Mouse (Mus musculus) heart, adult 2 months (tissue): ENCODE data around the gene Clspn. TPM values are rescaled to one million over a fixed set of nuclear protein-coding genes. Genes with fewer than 3 reads are reported as not detected.

ENCODE experiments used
- DNase-seq, 2 experiments: peaks; one replicate each; pipeline ENCODE4 v3.0.0; 2021
- H3K27ac ChIP-seq: fragments of 200-600 bp; 2 replicates; pipeline ENCODE4 v1.8.1; 2022
- H3K27me3 ChIP-seq: fragments of 200-500 bp; 2 replicates; pipeline ENCODE4 v1.6.1; 2012; ENCODE audit warnings: mild to moderate bottlenecking, low read length, inconsistent platforms, mixed read lengths; ENCODE audit not compliant: control insufficient read depth, insufficient read depth
- H3K36me3 ChIP-seq: fragments of 200-500 bp; 2 replicates; pipeline ENCODE4 v1.6.1; 2012; ENCODE audit warnings: low read length, inconsistent platforms; ENCODE audit not compliant: control insufficient read depth, insufficient read depth
- H3K4me1 ChIP-seq: fragments of 200-500 bp; 2 replicates; pipeline ENCODE4 v1.6.1; 2011; ENCODE audit warnings: low read length; ENCODE audit not compliant: control insufficient read depth, insufficient read depth
- H3K4me3 ChIP-seq: fragments of 200-600 bp; 2 replicates; pipeline ENCODE4 v1.8.1; 2022
- H3K79me2 ChIP-seq: fragments of 200-500 bp; replicated peaks from 2 replicates; pipeline ENCODE4 v1.6.1; 2012; ENCODE audit warnings: mild to moderate bottlenecking, inconsistent platforms, low read length, moderate library complexity, mixed read lengths; ENCODE audit not compliant: control insufficient read depth, insufficient read depth
- H3K9ac ChIP-seq: fragments of 200-500 bp; 2 replicates; pipeline ENCODE4 v1.6.1; 2012; ENCODE audit warnings: low read depth, mild to moderate bottlenecking, control low read depth, inconsistent platforms, low read length, mixed read lengths
- CTCF ChIP-seq: fragments of 200-600 bp; IDR thresholded peaks from 2 replicates; pipeline ENCODE4 v1.8.1; 2022; ENCODE audit warnings: antibody characterized with exemption, mild to moderate bottlenecking, moderate library complexity
- EP300 ChIP-seq: fragments of 200-500 bp; IDR thresholded peaks from 2 replicates; pipeline ENCODE4 v1.6.1; 2011; ENCODE audit warnings: low read depth, low read length, control low read depth; ENCODE audit not compliant: insufficient read depth
- POLR2A ChIP-seq: fragments of 200-500 bp; IDR thresholded peaks from 2 replicates; pipeline ENCODE4 v1.6.1; 2011; ENCODE audit warnings: mild to moderate bottlenecking, low read depth, low read length, control low read depth; ENCODE audit not compliant: insufficient read depth
- WGBS: fragments of 180-500 bp; shearing (Covaris S2); methylation state at CpG from one replicate; pipeline ENCODE4 v1.1.7; 2018; 5-methylcytosine and 5-hydroxymethylcytosine counted together
- intact Hi-C: fragments of 180-260 bp; cut with DNase I; formaldehyde crosslinking; loops from one replicate; pipeline ENCODE4 v1.15.1; 2025
- polyA plus RNA-seq: library from polyadenylated mRNA; depleted of rRNA; stranded (reverse); fragments of >200 nt; gene quantifications from 2 replicates; pipeline ENCODE4 v1.2.3, GENCODE M21; 2012
- total RNA-seq, 2 experiments: library from RNA; stranded (reverse); gene quantifications; 2 replicates each; pipeline ENCODE4 v1.2.3; 2021

Clspn gene
- total and polyA plus RNA-seq, 3 experiments = 0.14 to 0.37 TPM; not detected in 1

- Histone ChIP-seq H3K27me3 (no peaks in the 10 kb centered on the region), H3K27ac (peak within 1 kb of the TSS; percentile 68), H3K4me1 (no peaks in the 10 kb centered on the region; the same call in 1 of the 2 replicates), H3K36me3 (no peaks in the 10 kb centered on the region), H3K79me2 (no peaks in the 10 kb centered on the region), H3K4me3 (peak within 1 kb of the TSS; percentile 88), H3K9ac (peak within 1 kb of the TSS; percentile 65)
- intact Hi-C loops = no loop called here
- TF ChIP-seq EP300 = no peak
- peak; percentile 64 for TF ChIP-seq POLR2A
- TF ChIP-seq CTCF = no peak
- WGBS = under 1% methylated on average over 48 of the region's 48 CpGs
- DNase-seq = peak; percentile 87 to 90
Observed at GRCm38 (mm10) chr4:126609606-126610181, 53.0 kb downstream of the Clspn start, which contains the start of gene 5730409E04Rik. 5730409E04Rik (plus strand) TSS chr4:126609818.

- no peak overlapping the region for H3K9ac ChIP-seq
- H3K4me1 ChIP-seq = no peaks in the 10 kb centered on the region; the same call in 1 of the 2 replicates
- no peak overlapping the region for H3K27ac ChIP-seq
- DNase-seq = no peak
- no peak overlapping the region for H3K4me3 ChIP-seq
- no peaks in the 10 kb centered on the region for H3K36me3 ChIP-seq
- TF ChIP-seq EP300 (no peak), POLR2A (no peak), CTCF (no peak)
- intact Hi-C loops = no loop called here
- H3K27me3 ChIP-seq = no peaks in the 10 kb centered on the region
- no peaks in the 10 kb centered on the region for H3K79me2 ChIP-seq
- 87% methylated on average over 17 of the region's 17 CpGs for WGBS
Observed at GRCm38 (mm10) chr4:126611991-126612390, 55.3 kb downstream of the Clspn start.

- no peak overlapping the region for H3K9ac ChIP-seq
- 82% methylated on average over 4 of the region's 4 CpGs for WGBS
- DNase-seq = no peak
- no peak for TF ChIP-seq EP300
- no peak for TF ChIP-seq CTCF
- no peak for TF ChIP-seq POLR2A
- H3K36me3 ChIP-seq = no peaks in the 10 kb centered on the region
- intact Hi-C loops = no loop called here
- H3K79me2 ChIP-seq = no peaks in the 10 kb centered on the region
- H3K27me3 ChIP-seq = peaks cover 7% of the 10 kb centered on the region
- H3K4me3 ChIP-seq = no peak overlapping the region
- H3K4me1 ChIP-seq = no peaks in the 10 kb centered on the region
- no peak overlapping the region for H3K27ac ChIP-seq
Observed at GRCm38 (mm10) chr4:126616312-126616711, 59.6 kb downstream of the Clspn start.

GRCm38 (mm10) chr4:126619691-126620330 lies 63.1 kb downstream of the Clspn start:
- DNase-seq = no peak
- H3K27me3 ChIP-seq = peaks cover 7% of the 10 kb centered on the region
- no peaks in the 10 kb centered on the region for H3K36me3 ChIP-seq
- no peaks in the 10 kb centered on the region for H3K4me1 ChIP-seq
- no peak for TF ChIP-seq CTCF
- TF ChIP-seq EP300 = no peak
- TF ChIP-seq POLR2A = no peak
- H3K9ac ChIP-seq = no peak overlapping the region
- no peaks in the 10 kb centered on the region for H3K79me2 ChIP-seq
- intact Hi-C loops = no loop called here
- H3K4me3 ChIP-seq = no peak overlapping the region
- no peak overlapping the region for H3K27ac ChIP-seq
- 5% methylated on average over 33 of the region's 33 CpGs for WGBS

GRCm38 (mm10) chr4:126620349-126620874 lies 63.7 kb downstream of the Clspn start:
- TF ChIP-seq EP300 = no peak
- no peak for TF ChIP-seq CTCF
- TF ChIP-seq POLR2A = no peak
- Histone ChIP-seq H3K36me3 (no peaks in the 10 kb centered on the region), H3K27ac (no peak overlapping the region), H3K27me3 (peaks cover 7% of the 10 kb centered on the region), H3K4me1 (no peaks in the 10 kb centered on the region), H3K79me2 (no peaks in the 10 kb centered on the region), H3K4me3 (no peak overlapping the region), H3K9ac (no peak overlapping the region)
- WGBS = 32% methylated on average over 13 of the region's 13 CpGs
- no peak for DNase-seq
- intact Hi-C loops = no loop called here

- H3K9ac ChIP-seq = peak overlapping the region; percentile 9; the same call in 1 of the 2 replicates
Observed at GRCm38 (mm10) chr4:126627021-126627681, 70.4 kb downstream of the Clspn start.

More at GRCm38 (mm10) chr4:126627021-126627681, 70.4 kb downstream of the Clspn start:
- Histone ChIP-seq H3K36me3 (no peaks in the 10 kb centered on the region), H3K4me1 (no peaks in the 10 kb centered on the region), H3K27ac (no peak overlapping the region), H3K27me3 (no peaks in the 10 kb centered on the region; the same call in 1 of the 2 replicates), H3K79me2 (no peaks in the 10 kb centered on the region), H3K4me3 (peak overlapping the region; percentile 16; the same call in 1 of the 2 replicates)
- peak; percentile 26 to 29 for DNase-seq
- TF ChIP-seq CTCF = peak; percentile 44
- TF ChIP-seq POLR2A = no peak
- TF ChIP-seq EP300 = no peak
- intact Hi-C loops = no loop called here
- WGBS = 5% methylated on average over 23 of the region's 23 CpGs
